Mouse (Mus musculus) olfactory bulb, adult 2 months (tissue): ENCODE results near the gene C1qtnf7. TPM values are rescaled to one million over a fixed set of nuclear protein-coding genes. Genes with fewer than 3 reads are reported as not detected.

ENCODE experiments used
- H3K27ac ChIP-seq: fragments of 200-500 bp; 2 replicates; pipeline ENCODE4 v1.5.1; 2012; ENCODE audit warnings: low read depth, low read length; ENCODE audit not compliant: insufficient read depth
- H3K4me1 ChIP-seq: fragments of 200-500 bp; 2 replicates; pipeline ENCODE4 v1.6.1; 2012; ENCODE audit warnings: low read length; ENCODE audit not compliant: control insufficient read depth, insufficient read depth
- H3K4me3 ChIP-seq: fragments of 200-500 bp; 2 replicates; pipeline ENCODE4 v1.5.1; 2012; ENCODE audit warnings: mild to moderate bottlenecking, low read depth, low read length, moderate library complexity; ENCODE audit not compliant: insufficient read depth
- CTCF ChIP-seq: fragments of 200-500 bp; IDR thresholded peaks from 2 replicates; pipeline ENCODE4 v1.5.1; 2012; ENCODE audit warnings: low read depth, mild to moderate bottlenecking, low read length, moderate library complexity; ENCODE audit not compliant: insufficient read depth
- POLR2A ChIP-seq: fragments of 200-500 bp; IDR thresholded peaks from 2 replicates; pipeline ENCODE4 v1.6.1; 2012; ENCODE audit warnings: mild to moderate bottlenecking, low read depth, low read length, moderate library complexity; ENCODE audit not compliant: insufficient read depth
- WGBS: fragments of 180-500 bp; shearing (Covaris S2); methylation state at CpG from one replicate; pipeline ENCODE4 v1.1.7; 2018; 5-methylcytosine and 5-hydroxymethylcytosine counted together
- polyA plus RNA-seq: library from polyadenylated mRNA; stranded (reverse); fragments of >200 nt; gene quantifications from 2 replicates; pipeline ENCODE4 v1.2.4, GENCODE M21; 2012; ENCODE audit warnings: low replicate concordance; ENCODE audit not compliant: missing spikeins, insufficient read depth, insufficient read length

Gene C1qtnf7
- polyA plus RNA-seq, 1 experiment, result not detected

DNA sequence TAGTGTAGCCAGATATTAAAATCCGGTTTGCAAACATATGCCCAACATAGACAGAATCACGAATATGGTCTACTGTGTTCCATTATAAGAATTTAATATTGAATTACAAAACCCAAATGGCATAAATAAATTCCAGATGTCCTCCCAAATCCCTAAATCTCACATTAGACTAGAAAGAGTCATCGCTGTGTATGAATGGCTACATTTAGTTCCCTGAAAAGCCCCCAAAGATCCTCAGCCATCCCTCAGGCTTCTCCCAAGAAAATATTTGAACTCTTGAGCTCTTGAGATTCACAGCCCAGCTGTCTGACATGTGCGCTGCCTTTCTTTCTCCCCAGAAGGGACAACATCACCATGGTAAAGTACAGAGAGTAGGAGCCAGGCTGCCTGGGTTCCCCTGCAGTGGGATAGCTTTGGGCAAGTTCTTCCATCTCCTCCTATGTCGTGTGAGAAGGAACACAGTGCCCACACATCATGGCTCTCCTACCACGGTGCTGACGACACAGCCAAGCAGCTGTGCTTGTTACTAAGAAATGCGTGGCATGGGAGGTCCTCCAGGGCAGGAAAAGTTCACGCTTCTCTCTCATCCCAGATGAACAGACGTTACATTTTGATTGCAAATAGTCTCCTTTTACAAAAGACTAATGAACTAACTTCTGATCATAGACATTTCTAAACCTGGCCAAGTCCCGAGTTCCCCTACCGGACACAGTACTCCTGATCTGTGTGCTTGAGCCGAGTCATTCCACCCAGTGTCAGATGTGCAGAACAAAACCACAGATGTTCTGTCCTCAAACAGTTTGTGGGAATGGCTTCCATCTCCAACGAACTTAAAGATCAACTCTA, 23.2 kb downstream of the C1qtnf7 start:
- no peaks in the 10 kb centered on the region for H3K4me1 ChIP-seq
- TF ChIP-seq POLR2A, result no peak
- TF ChIP-seq CTCF, result no peak
- H3K27ac ChIP-seq, result no peak overlapping the region
- 84% methylated on average over 14 of the region's 14 CpGs for WGBS
- no peak overlapping the region for H3K4me3 ChIP-seq

DNA sequence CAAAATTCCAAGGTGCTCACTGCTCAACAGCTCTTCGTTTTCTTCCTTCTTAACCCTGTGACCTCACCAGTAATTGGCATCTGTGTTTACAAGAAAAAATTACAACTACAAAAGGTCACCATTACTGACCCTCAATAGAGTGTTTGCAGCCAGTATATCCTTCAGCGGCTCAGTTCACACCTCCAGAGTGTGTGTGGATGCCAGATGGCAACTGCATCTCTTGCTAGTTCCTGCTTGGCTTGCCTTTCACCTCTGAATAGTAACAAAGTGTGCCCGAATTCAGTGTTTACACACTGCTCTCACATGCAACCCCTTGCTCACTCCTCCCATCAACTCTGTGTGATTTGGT, 23.8 kb downstream of the C1qtnf7 start:
- WGBS, result 80% methylated on average over 3 of the region's 3 CpGs
- H3K4me1 ChIP-seq, result no peaks in the 10 kb centered on the region
- no peak overlapping the region for H3K4me3 ChIP-seq
- H3K27ac ChIP-seq, result no peak overlapping the region
- TF ChIP-seq CTCF (no peak), POLR2A (no peak)

DNA sequence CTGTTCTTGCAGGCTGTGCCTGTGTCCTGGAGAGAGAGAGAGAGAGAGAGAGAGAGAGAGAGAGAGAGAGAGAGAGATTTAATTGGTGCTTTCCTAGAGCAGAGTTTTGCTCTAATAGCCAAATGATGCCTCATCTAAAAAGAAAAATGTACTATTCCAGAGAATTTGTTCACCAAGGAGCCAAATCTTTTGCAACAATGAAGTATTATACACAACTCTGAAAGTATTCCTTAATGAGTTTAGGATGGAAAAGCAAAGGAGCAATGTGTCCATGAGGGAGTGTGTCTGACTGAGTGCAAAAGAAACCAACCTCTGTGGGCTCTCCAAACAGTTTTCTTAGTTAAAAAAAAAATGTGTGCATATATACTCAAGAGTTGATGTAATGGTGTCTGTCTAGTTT, 24.5 kb downstream of the C1qtnf7 start:
- no peak overlapping the region for H3K27ac ChIP-seq
- TF ChIP-seq POLR2A (no peak), CTCF (no peak)
- no peak overlapping the region for H3K4me3 ChIP-seq
- no peaks in the 10 kb centered on the region for H3K4me1 ChIP-seq

DNA sequence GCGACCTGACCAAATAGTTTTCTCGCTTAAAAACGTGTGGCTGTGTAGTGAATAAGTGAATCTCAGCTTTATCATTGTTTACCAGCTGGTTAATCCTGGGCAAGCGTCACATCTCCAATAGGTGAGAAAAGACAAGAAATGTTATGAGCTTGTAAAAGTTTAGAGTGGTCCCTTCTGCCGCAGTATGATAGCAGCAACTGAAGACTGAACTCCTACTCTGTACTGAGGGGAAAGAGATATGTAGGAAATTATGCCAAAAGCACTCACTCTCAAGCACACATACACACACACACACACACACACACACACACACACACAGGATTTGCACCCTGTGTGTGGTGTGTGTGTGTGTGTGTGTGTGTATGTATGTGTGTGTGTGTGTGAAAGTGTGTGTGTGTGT, 26.2 kb downstream of the C1qtnf7 start:
- Histone ChIP-seq H3K27ac (no peak overlapping the region), H3K4me1 (no peaks in the 10 kb centered on the region), H3K4me3 (no peak overlapping the region)
- 87% methylated on average over 5 of the region's 5 CpGs for WGBS
- no peak for TF ChIP-seq POLR2A
- no peak for TF ChIP-seq CTCF

DNA sequence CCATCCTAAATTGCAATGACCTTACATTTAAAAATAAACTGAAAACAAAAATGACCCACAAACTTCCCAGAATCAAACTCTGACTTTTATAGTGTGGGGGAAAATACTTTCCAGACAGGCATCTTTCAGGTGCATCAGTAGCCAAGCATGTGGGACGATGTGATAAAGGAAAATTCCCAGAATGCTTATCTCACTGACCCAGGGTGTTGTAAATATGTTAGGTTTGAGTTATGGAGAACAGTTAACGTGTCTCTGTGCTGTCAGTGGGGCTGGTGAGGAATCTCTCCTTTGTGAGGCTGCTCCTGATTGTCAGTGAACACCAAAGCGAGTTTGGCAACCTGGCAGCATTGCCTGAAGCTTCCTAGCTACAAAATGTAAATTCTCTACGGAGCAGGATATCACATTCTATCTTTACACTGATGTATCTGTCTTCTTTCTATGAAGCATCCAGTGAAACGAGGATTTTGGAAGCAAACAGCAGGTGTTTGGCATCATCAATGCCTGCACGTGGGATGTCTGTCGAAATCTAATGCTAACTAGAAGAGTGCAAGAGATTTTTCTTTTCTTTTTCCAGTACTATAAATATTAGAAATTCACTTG, 27.0 kb downstream of the C1qtnf7 start:
- TF ChIP-seq POLR2A (no peak), CTCF (no peak)
- no peaks in the 10 kb centered on the region for H3K4me1 ChIP-seq
- WGBS, result 63% methylated on average over 7 of the region's 7 CpGs
- H3K27ac ChIP-seq, result no peak overlapping the region
- H3K4me3 ChIP-seq, result no peak overlapping the region

DNA sequence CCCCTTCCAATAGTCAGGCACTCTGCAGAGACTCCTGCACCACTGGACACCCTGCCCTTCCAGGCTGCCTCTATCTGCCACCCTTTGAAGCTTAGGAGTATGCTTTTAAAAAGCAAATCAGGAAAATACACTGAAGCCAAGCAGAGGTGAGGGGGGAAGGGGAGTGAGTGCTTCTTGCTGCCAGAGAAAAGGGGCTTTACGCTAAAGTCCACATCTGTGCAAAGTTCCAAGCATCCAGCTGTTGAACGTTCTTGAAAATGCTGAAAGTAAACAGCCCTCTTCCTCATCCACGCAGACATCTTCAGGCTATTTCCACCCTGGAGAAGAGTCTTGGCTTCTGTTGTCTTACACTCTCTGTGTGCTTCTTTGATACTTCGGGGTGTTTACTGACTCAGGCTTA, 34.6 kb downstream of the C1qtnf7 start:
- Histone ChIP-seq H3K27ac (no peak overlapping the region), H3K4me1 (no peaks in the 10 kb centered on the region), H3K4me3 (no peak overlapping the region)
- TF ChIP-seq POLR2A (no peak), CTCF (no peak)
- WGBS, result 41% methylated on average over 4 of the region's 4 CpGs

DNA sequence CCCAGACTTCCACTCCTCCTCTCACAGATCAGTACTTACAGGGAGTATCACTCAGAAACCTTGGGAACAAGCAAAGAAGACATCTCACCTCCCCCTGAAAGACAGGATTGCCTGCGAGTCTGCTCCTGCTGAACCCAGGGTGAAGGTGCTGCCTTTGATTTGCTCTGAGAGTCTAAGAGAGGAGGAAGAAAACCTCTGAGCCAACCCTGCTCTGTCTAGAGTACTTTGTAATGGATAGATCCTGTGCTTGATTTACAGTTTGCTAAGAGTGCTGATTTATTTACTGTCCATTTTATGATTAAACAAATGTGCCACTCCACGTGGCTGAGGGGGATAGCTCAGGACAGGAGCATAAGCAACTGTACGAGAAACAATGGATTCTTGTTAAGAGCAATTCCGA, 35.1 kb downstream of the C1qtnf7 start:
- Histone ChIP-seq H3K4me1 (no peaks in the 10 kb centered on the region), H3K27ac (no peak overlapping the region), H3K4me3 (no peak overlapping the region)
- TF ChIP-seq CTCF (no peak), POLR2A (no peak)
- 45% methylated on average over 4 of the region's 4 CpGs for WGBS

DNA sequence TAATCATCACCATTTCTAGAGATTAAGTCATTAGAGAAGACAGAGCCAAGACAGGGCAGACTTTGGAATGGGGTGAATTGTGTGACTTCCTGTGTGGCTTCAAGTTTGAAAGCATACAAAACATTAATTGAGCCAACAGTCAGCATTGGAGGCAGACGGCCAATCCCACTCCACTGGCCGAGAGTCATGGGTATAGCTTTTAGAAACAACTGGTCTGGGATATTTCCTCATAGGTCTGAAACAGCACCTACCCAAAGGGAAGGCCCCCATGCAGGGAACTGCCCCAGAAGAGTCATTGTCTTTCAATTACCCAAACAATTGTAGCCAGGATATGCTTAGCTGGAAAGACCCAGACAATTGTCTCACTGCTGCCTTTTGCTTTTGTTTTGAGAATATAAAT, 39.5 kb downstream of the C1qtnf7 start:
- no peak overlapping the region for H3K27ac ChIP-seq
- TF ChIP-seq POLR2A (no peak), CTCF (no peak)
- H3K4me3 ChIP-seq, result no peak overlapping the region
- no peaks in the 10 kb centered on the region for H3K4me1 ChIP-seq
- WGBS, result 44% methylated on average over 2 of the region's 2 CpGs

DNA sequence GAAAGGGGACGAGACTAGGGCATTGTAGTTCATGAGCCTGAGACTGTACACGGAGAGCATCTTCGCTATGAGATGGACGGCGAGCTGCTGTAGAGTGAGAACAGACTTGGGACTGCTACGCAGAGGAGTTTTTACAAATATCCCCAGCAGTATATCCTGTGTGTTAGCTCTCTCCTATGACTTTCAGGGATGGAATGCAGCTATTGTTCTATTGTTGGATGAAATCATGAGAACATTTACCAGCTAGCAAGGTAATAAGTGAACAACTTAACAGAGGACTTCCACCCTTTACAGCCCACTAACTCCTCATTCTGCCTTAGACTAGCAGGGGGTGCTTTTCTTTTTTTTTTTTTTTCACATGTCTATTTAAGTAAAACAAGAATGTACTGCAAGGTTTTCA, 40.1 kb downstream of the C1qtnf7 start:
- Histone ChIP-seq H3K27ac (no peak overlapping the region), H3K4me1 (no peaks in the 10 kb centered on the region), H3K4me3 (no peak overlapping the region)
- WGBS, result 85% methylated on average over 6 of the region's 6 CpGs
- TF ChIP-seq CTCF (no peak), POLR2A (no peak)
